Mouse (Mus musculus): ENCODE data around the gene Fads1. TPM values are rescaled to one million over a fixed set of nuclear protein-coding genes. Genes with fewer than 3 reads are reported as not detected.

Fads1 gene
- polyA plus RNA-seq, 1 experiment from 2014 or later: 114 TPM

DNA sequence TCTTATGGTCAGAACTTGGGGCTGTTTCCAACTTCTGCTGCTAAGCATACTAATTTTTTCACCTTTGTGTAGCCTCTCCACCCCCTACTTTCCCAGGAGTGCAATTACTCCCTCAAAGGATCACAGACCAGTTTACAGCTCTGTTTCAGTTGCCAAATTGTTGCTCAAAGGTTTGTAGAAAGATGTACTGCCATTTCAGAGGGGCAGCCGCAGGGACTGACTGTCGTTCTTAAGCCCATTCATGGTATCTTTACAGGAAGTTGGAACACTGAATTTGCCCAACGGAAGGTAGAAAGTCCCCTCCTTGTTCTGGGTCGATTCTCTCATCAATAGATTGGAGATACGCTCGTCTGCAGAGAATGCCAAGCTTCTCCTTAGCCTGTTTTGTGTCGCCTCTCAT is 11.3 kb upstream of the Fads1 start:
- Histone ChIP-seq H3K9ac (replicated peaks; ENCODE audit: low read depth, low read length) (no peak overlapping the region), H3K36me3 (ENCODE audit: control insufficient read depth, insufficient read depth, low read length) (no peaks in the 10 kb centered on the region), H3K4me3 (ENCODE audit: low read depth, low read length) (no peak overlapping the region), H3K9me3 (ENCODE audit: control insufficient read depth, low read depth, low read length) (no peaks in the 10 kb centered on the region), H3K4me2 (replicated peaks; ENCODE audit: low read depth, low read length) (no peak overlapping the region), H3K27ac (ENCODE audit: low read length) (no peak overlapping the region), H3K4me1 (ENCODE audit: control insufficient read depth, insufficient read depth, low read length) (no peaks in the 10 kb centered on the region), H3K27me3 (ENCODE audit: control insufficient read depth, insufficient read depth, low read length) (no peaks in the 10 kb centered on the region)
- 86% methylated on average over 7 of the region's 7 CpGs for WGBS
- no peak for ATAC-seq (ENCODE audit: insufficient number of reproducible peaks, insufficient read depth, low FRiP score, low read depth)

DNA sequence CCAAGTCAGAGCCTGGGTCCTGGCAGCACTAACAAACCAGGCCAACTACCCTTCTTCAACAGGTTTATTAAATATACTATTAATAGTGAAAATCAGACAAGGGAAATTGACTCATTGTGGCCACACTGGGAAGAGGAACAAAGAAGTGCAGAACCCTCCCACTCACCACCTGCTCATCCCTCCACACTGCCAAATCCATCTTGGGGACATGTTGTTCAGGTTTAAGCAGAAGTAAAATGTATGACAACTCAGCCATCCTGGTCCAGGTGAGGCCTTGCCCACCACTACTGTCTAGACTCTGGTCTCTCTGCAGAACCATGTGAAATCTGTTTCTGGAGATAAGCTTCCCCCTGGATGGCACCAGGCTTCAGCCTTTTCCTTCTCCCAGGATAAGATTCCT is 10.8 kb upstream of the Fads1 start:
- Histone ChIP-seq H3K27me3 (ENCODE audit: control insufficient read depth, insufficient read depth, low read length) (no peaks in the 10 kb centered on the region), H3K4me1 (ENCODE audit: control insufficient read depth, insufficient read depth, low read length) (no peaks in the 10 kb centered on the region), H3K9me3 (ENCODE audit: control insufficient read depth, low read depth, low read length) (no peaks in the 10 kb centered on the region), H3K4me2 (replicated peaks; ENCODE audit: low read depth, low read length) (no peak overlapping the region), H3K36me3 (ENCODE audit: control insufficient read depth, insufficient read depth, low read length) (no peaks in the 10 kb centered on the region), H3K4me3 (ENCODE audit: low read depth, low read length) (no peak overlapping the region), H3K9ac (replicated peaks; ENCODE audit: low read depth, low read length) (no peak overlapping the region), H3K27ac (ENCODE audit: low read length) (no peak overlapping the region)
- no peak for ATAC-seq (ENCODE audit: insufficient number of reproducible peaks, insufficient read depth, low FRiP score, low read depth)

DNA sequence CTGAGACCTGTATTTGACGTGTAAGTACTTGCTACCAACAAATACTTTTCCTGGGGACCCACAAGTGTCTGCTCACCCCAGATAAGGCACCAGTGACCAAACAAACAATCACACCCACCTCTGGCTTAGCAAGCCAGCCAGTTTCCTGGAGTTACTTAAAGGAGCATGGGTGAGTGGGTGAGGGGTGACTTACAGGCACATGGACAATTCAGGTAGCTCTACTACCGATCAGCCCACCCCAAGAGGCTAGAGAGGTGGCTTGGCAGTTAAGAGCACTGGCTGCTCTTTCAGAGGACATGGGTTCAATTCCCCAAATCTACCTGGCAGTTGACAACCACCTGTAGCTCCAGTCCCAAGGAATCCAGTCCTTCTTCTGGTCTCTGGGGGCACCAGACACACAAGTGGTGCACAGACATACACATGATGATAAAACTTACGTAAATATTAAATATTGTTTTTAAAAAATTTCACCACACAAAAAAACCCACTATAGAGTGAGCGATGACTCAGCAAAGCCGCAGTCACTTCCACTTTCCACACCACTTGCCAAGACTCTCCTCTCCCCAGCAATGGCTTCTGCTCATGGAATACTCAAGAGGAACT is 9.5 kb upstream of the Fads1 start:
- Histone ChIP-seq H3K4me2 (replicated peaks; ENCODE audit: low read depth, low read length) (no peak overlapping the region), H3K9me3 (ENCODE audit: control insufficient read depth, low read depth, low read length) (no peaks in the 10 kb centered on the region), H3K4me1 (ENCODE audit: control insufficient read depth, insufficient read depth, low read length) (no peaks in the 10 kb centered on the region), H3K27me3 (ENCODE audit: control insufficient read depth, insufficient read depth, low read length) (no peaks in the 10 kb centered on the region), H3K36me3 (ENCODE audit: control insufficient read depth, insufficient read depth, low read length) (no peaks in the 10 kb centered on the region), H3K9ac (replicated peaks; ENCODE audit: low read depth, low read length) (no peak overlapping the region), H3K27ac (ENCODE audit: low read length) (no peak overlapping the region; the same call in 1 of the 2 replicates), H3K4me3 (ENCODE audit: low read depth, low read length) (no peak overlapping the region)
- WGBS: 81% methylated on average over 5 of the region's 5 CpGs
- peak; percentile 76; the same call in 1 of the 2 replicates for ATAC-seq (ENCODE audit: insufficient number of reproducible peaks, insufficient read depth, low FRiP score, low read depth)

DNA sequence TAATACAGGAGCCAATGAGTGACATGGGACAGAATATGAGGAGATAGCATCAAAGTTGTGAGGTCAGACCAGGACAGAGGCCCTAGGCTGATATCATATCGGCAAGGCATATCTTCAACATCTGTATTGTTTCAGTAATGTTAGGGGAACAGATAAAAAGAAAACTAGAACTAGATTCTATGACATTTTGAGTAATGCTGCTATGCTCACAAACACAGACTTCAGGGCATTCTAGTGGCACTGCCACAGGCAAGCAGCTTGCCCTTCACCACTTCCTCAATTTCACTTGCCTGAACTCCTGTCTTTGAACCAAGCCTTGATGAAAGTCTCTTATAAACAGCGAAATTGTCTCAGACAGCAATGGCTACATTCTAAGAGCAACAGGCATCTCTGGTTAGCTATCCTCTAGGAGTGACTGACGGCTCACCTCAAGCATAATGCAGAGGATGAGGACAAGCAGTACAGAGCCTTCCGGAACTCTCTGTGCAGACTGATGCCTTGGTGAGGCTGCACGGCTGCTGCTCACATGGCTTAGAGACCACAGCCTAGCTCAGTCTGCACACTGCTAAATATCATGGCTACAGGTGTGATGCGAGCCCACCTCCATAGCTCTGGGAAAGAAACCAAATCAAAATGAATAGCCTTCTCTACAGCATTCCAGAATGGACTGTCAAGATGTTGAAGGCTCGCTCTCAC is 8.7 kb upstream of the Fads1 start:
- H3K36me3 ChIP-seq (ENCODE audit: control insufficient read depth, insufficient read depth, low read length): no peaks in the 10 kb centered on the region
- no peak for ATAC-seq (ENCODE audit: insufficient number of reproducible peaks, insufficient read depth, low FRiP score, low read depth)
- no peak overlapping the region for H3K27ac ChIP-seq (ENCODE audit: low read length)
- H3K4me2 ChIP-seq (replicated peaks; ENCODE audit: low read depth, low read length): no peak overlapping the region
- H3K9ac ChIP-seq (replicated peaks; ENCODE audit: low read depth, low read length): no peak overlapping the region
- 84% methylated on average over 7 of the region's 7 CpGs for WGBS
- H3K4me1 ChIP-seq (ENCODE audit: control insufficient read depth, insufficient read depth, low read length): no peaks in the 10 kb centered on the region
- H3K27me3 ChIP-seq (ENCODE audit: control insufficient read depth, insufficient read depth, low read length): no peaks in the 10 kb centered on the region
- H3K9me3 ChIP-seq (ENCODE audit: control insufficient read depth, low read depth, low read length): no peaks in the 10 kb centered on the region
- H3K4me3 ChIP-seq (ENCODE audit: low read depth, low read length): no peak overlapping the region

DNA sequence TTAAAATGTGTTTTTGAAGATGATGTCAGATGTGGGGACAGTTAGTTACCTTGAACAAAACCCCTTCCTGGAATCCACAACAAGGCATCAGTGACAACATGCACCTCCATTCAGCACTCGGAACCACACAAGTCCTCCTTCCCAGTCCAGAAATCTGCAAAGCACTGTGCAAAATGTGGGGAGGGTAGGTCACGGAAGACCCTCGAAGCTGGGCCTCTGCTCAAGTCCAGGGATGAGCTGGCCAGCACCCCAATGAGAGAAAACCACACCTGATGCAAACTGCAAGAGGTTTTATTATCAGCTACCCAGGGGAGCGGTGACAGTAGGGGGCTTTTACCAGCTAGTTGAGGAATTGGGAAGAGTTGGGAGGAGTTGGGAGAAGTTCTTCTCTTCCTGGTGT is 7.7 kb upstream of the Fads1 start:
- ATAC-seq (ENCODE audit: insufficient number of reproducible peaks, insufficient read depth, low FRiP score, low read depth): no peak
- Histone ChIP-seq H3K4me2 (replicated peaks; ENCODE audit: low read depth, low read length) (no peak overlapping the region), H3K27ac (ENCODE audit: low read length) (no peak overlapping the region), H3K4me3 (ENCODE audit: low read depth, low read length) (no peak overlapping the region), H3K27me3 (ENCODE audit: control insufficient read depth, insufficient read depth, low read length) (no peaks in the 10 kb centered on the region), H3K9ac (replicated peaks; ENCODE audit: low read depth, low read length) (no peak overlapping the region), H3K4me1 (ENCODE audit: control insufficient read depth, insufficient read depth, low read length) (no peaks in the 10 kb centered on the region), H3K36me3 (ENCODE audit: control insufficient read depth, insufficient read depth, low read length) (no peaks in the 10 kb centered on the region), H3K9me3 (ENCODE audit: control insufficient read depth, low read depth, low read length) (no peaks in the 10 kb centered on the region)
- WGBS: 72% methylated on average over 4 of the region's 4 CpGs

DNA sequence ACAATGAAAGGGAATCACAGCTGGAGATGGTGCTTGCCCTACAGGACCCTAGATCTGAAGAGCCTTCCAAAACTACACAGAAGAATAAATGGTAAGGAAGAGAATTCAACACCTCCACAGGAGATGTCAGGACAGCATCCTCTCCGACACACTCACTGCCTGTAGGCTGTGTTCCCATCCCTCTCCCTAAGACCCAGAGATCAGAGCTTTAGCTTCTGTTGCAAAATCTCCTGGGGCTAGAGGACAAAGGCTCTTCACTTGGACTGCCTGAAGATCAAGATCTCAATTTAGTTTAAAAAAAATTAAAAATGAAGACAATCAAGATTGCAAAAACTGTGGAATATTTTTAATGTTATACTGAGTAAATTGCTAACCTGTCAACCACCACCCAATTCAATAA is 6.2 kb upstream of the Fads1 start:
- Histone ChIP-seq H3K4me1 (ENCODE audit: control insufficient read depth, insufficient read depth, low read length) (no peaks in the 10 kb centered on the region), H3K27ac (ENCODE audit: low read length) (no peak overlapping the region), H3K36me3 (ENCODE audit: control insufficient read depth, insufficient read depth, low read length) (no peaks in the 10 kb centered on the region), H3K9me3 (ENCODE audit: control insufficient read depth, low read depth, low read length) (no peaks in the 10 kb centered on the region), H3K9ac (replicated peaks; ENCODE audit: low read depth, low read length) (no peak overlapping the region), H3K4me2 (replicated peaks; ENCODE audit: low read depth, low read length) (no peak overlapping the region), H3K27me3 (ENCODE audit: control insufficient read depth, insufficient read depth, low read length) (no peaks in the 10 kb centered on the region), H3K4me3 (ENCODE audit: low read depth, low read length) (no peak overlapping the region)
- no peak for ATAC-seq (ENCODE audit: insufficient number of reproducible peaks, insufficient read depth, low FRiP score, low read depth)
- WGBS: 65% methylated on average over 1 of the region's 1 CpGs

DNA sequence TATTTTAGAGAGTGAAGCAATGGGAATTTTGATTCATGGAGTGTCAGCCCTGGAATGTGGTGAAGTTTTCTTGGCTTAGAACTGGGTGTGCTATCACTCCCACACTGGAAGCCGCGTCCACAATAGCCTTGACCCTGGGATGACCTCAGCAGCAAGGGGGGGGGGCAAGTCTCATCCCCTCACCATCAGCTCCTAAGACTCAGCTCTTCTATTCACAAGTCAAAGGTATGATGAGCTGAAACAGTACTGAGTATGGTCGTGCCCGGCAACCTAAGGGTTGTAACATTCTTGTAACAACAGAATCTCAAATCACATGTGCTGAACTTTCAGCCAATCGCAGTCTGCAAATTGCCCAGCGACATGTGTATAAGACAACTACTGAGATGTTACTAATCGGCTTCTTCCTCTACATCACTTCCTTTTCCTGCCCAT is 5.7 kb upstream of the Fads1 start:
- no peak overlapping the region for H3K27ac ChIP-seq (ENCODE audit: low read length)
- H3K4me2 ChIP-seq (replicated peaks; ENCODE audit: low read depth, low read length): no peak overlapping the region
- H3K9me3 ChIP-seq (ENCODE audit: control insufficient read depth, low read depth, low read length): no peaks in the 10 kb centered on the region
- H3K27me3 ChIP-seq (ENCODE audit: control insufficient read depth, insufficient read depth, low read length): no peaks in the 10 kb centered on the region
- 49% methylated on average over 7 of the region's 7 CpGs for WGBS
- no peak overlapping the region for H3K4me3 ChIP-seq (ENCODE audit: low read depth, low read length)
- ATAC-seq (ENCODE audit: insufficient number of reproducible peaks, insufficient read depth, low FRiP score, low read depth): no peak
- H3K36me3 ChIP-seq (ENCODE audit: control insufficient read depth, insufficient read depth, low read length): no peaks in the 10 kb centered on the region
- H3K4me1 ChIP-seq (ENCODE audit: control insufficient read depth, insufficient read depth, low read length): no peaks in the 10 kb centered on the region
- H3K9ac ChIP-seq (replicated peaks; ENCODE audit: low read depth, low read length): no peak overlapping the region

DNA sequence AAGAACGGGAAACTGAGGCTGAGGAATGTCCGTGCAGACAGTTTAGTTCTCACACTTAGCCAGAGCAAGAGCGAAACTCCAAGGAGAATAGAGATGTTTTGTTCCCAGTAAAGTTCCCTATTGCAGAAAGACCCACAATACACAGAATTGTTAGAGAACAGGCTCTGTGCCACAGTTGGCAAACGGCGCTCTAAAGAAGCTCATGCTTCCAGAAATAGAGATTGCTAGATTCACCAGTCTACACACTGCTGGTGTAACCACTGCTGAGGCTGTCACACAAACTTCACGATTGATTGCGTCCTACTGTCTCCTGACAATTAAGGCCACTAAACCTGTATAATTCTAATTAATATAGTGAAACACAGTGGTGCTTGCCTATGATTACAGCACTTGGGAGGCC is 1.5 kb upstream of the Fads1 start:
- Histone ChIP-seq H3K4me2 (replicated peaks; ENCODE audit: low read depth, low read length) (no peak overlapping the region), H3K36me3 (ENCODE audit: control insufficient read depth, insufficient read depth, low read length) (peaks cover 12% of the 10 kb centered on the region), H3K4me3 (ENCODE audit: low read depth, low read length) (no peak overlapping the region), H3K27me3 (ENCODE audit: control insufficient read depth, insufficient read depth, low read length) (no peaks in the 10 kb centered on the region), H3K4me1 (ENCODE audit: control insufficient read depth, insufficient read depth, low read length) (peaks cover 7% of the 10 kb centered on the region), H3K9ac (replicated peaks; ENCODE audit: low read depth, low read length) (no peak overlapping the region), H3K27ac (ENCODE audit: low read length) (no peak overlapping the region), H3K9me3 (ENCODE audit: control insufficient read depth, low read depth, low read length) (no peaks in the 10 kb centered on the region)
- no peak for ATAC-seq (ENCODE audit: insufficient number of reproducible peaks, insufficient read depth, low FRiP score, low read depth)
- 91% methylated on average over 7 of the region's 7 CpGs for WGBS

DNA sequence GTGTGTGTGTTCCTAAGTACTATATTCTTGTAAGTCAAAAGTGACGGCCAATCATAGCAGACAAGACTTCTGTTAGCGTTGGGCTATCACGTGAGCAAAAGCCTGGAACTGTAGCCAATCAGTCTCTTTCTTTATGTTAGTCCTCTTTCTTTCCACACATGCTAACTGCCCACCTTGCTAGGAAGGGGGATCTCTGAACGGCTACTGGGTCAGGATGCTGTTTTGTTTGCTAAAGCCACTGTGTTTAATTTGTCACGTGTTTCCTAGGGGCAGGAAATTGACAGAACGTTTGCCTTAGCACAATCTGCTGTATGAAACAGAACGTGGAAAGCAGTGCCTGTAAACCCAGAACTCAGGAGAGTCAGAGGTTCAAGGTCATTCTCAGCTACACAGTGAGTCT is 546 bp upstream of the Fads1 start:
- Histone ChIP-seq H3K4me3 (ENCODE audit: low read depth, low read length) (peak overlapping the region; percentile 97), H3K9me3 (ENCODE audit: control insufficient read depth, low read depth, low read length) (no peaks in the 10 kb centered on the region), H3K4me1 (ENCODE audit: control insufficient read depth, insufficient read depth, low read length) (peaks cover 7% of the 10 kb centered on the region), H3K36me3 (ENCODE audit: control insufficient read depth, insufficient read depth, low read length) (peaks cover 21% of the 10 kb centered on the region), H3K4me2 (replicated peaks; ENCODE audit: low read depth, low read length) (peak overlapping the region; percentile 51), H3K9ac (replicated peaks; ENCODE audit: low read depth, low read length) (no peak overlapping the region), H3K27me3 (ENCODE audit: control insufficient read depth, insufficient read depth, low read length) (no peaks in the 10 kb centered on the region), H3K27ac (ENCODE audit: low read length) (peak overlapping the region; percentile 44; the same call in 1 of the 2 replicates)
- no peak for ATAC-seq (ENCODE audit: insufficient number of reproducible peaks, insufficient read depth, low FRiP score, low read depth)
- 33% methylated on average over 7 of the region's 7 CpGs for WGBS

Data from stomach, embryonic 14.5 days (tissue).